Mouse (Mus musculus) cerebellum, adult 2 months (tissue): ENCODE results near the gene Shisa5.

Source experiments
- CTCF ChIP-seq: fragments of 200-500 bp; IDR thresholded peaks from 2 replicates; pipeline ENCODE4 v1.5.1; 2011; ENCODE audit warnings: low read depth, mild to moderate bottlenecking, control low read depth, low read length, moderate library complexity, borderline replicate concordance; ENCODE audit not compliant: insufficient read depth
- POLR2A ChIP-seq: fragments of 200-500 bp; IDR thresholded peaks from 2 replicates; pipeline ENCODE4 v1.6.1; 2011; ENCODE audit warnings: low read length, control low read depth, borderline replicate concordance; ENCODE audit not compliant: insufficient read depth

GRCm38 (mm10) chr9:109093786-109094552 lies 55.6 kb downstream of the Shisa5 start:
- no peak for TF ChIP-seq CTCF
- no peak for TF ChIP-seq POLR2A
